Mouse (Mus musculus) liver, adult 2 months (tissue): ENCODE results near the gene Plbd2.

Source experiments
- CTCF ChIP-seq: fragments of 200-500 bp; IDR thresholded peaks from 2 replicates; pipeline ENCODE4 v1.5.1; 2011; ENCODE audit warnings: low read depth, low read length, control low read depth
- POLR2A ChIP-seq: fragments of 200-500 bp; IDR thresholded peaks from 2 replicates; pipeline ENCODE4 v1.6.1; 2011; ENCODE audit warnings: low read length, control low read depth; ENCODE audit not compliant: insufficient read depth; ENCODE audit errors: extremely low read depth

GRCm38 (mm10) chr5:120477993-120478392, 25.4 kb downstream of the Plbd2 start:
- TF ChIP-seq CTCF (no peak), POLR2A (no peak)
